Mouse (Mus musculus) E14TG2a.4 (cell line): Measurements from ENCODE around the gene Pcif1.

Experiments
- H3K27me3 ChIP-seq: 2 replicates; pipeline ENCODE4 v1.6.1; 2014; ENCODE audit warnings: low read length, control low read depth; ENCODE audit not compliant: insufficient read depth
- H3K36me3 ChIP-seq: 2 replicates; pipeline ENCODE4 v1.6.1; 2014; ENCODE audit warnings: low read length, control low read depth; ENCODE audit not compliant: insufficient read depth
- H3K4me1 ChIP-seq: replicated peaks from 2 replicates; pipeline ENCODE4 v1.6.1; 2014; ENCODE audit warnings: low read depth, low read length, control low read depth
- H3K4me3 ChIP-seq: replicated peaks from 2 replicates; pipeline ENCODE4 v1.5.1; 2014; ENCODE audit warnings: mild to moderate bottlenecking, low read length
- H3K9me3 ChIP-seq: 2 replicates; pipeline ENCODE4 v1.6.1; 2014; ENCODE audit warnings: low read length, control low read depth
- CTCF ChIP-seq: conservative IDR thresholded peaks from 2 replicates; pipeline ENCODE4 v1.5.1; 2014; ENCODE audit warnings: low read length
- NANOG ChIP-seq: IDR thresholded peaks from 2 replicates; pipeline ENCODE4 v1.6.1; 2014; ENCODE audit warnings: borderline replicate concordance, low read length, mixed read lengths
- POU5F1 ChIP-seq: IDR thresholded peaks from 2 replicates; pipeline ENCODE4 v1.6.1; 2014; ENCODE audit warnings: low read length, borderline replicate concordance

Pcif1 gene

GRCm38 (mm10) chr2:164918325-164918724 lies 39.2 kb downstream of the Pcif1 start:
- Histone ChIP-seq H3K9me3 (no peaks in the 10 kb centered on the region), H3K4me3 (peak overlapping the region; percentile 39), H3K27me3 (no peaks in the 10 kb centered on the region), H3K36me3 (peaks cover 37% of the 10 kb centered on the region), H3K4me1 (peaks cover 43% of the 10 kb centered on the region)
- TF ChIP-seq POU5F1 (no peak), NANOG (no peak), CTCF (peak; percentile 59)

- Histone ChIP-seq H3K9me3 (no peaks in the 10 kb centered on the region), H3K27me3 (peaks cover 9% of the 10 kb centered on the region; the same call in 1 of the 2 replicates), H3K36me3 (peaks cover 17% of the 10 kb centered on the region), H3K4me3 (no peak overlapping the region), H3K4me1 (peaks cover 24% of the 10 kb centered on the region)
- TF ChIP-seq CTCF: no peak
- TF ChIP-seq NANOG: no peak
- TF ChIP-seq POU5F1: no peak
These were observed 42.9 kb downstream of the Pcif1 start for GRCm38 (mm10) chr2:164921984-164922383.

- no peak for TF ChIP-seq NANOG
- no peak for TF ChIP-seq CTCF
- no peak for TF ChIP-seq POU5F1
- Histone ChIP-seq H3K4me3 (no peak overlapping the region), H3K4me1 (peaks cover 11% of the 10 kb centered on the region), H3K27me3 (peaks cover 12% of the 10 kb centered on the region; the same call in 1 of the 2 replicates), H3K36me3 (peaks cover 17% of the 10 kb centered on the region), H3K9me3 (no peaks in the 10 kb centered on the region)
These were observed 44.2 kb downstream of the Pcif1 start for GRCm38 (mm10) chr2:164923291-164923690.

- Histone ChIP-seq H3K4me1 (peaks cover 10% of the 10 kb centered on the region), H3K9me3 (no peaks in the 10 kb centered on the region), H3K4me3 (no peak overlapping the region), H3K36me3 (peaks cover 15% of the 10 kb centered on the region), H3K27me3 (peaks cover 15% of the 10 kb centered on the region; the same call in 1 of the 2 replicates)
- no peak for TF ChIP-seq NANOG
- TF ChIP-seq CTCF: peak; percentile 92
These were observed 45.2 kb downstream of the Pcif1 start for GRCm38 (mm10) chr2:164924100-164924857.

- H3K4me1 ChIP-seq: peaks cover 6% of the 10 kb centered on the region; the same call in 1 of the 2 replicates
- H3K4me3 ChIP-seq: no peak overlapping the region
- no peaks in the 10 kb centered on the region for H3K36me3 ChIP-seq
- no peaks in the 10 kb centered on the region for H3K9me3 ChIP-seq
- TF ChIP-seq POU5F1 (no peak), NANOG (no peak)
- H3K27me3 ChIP-seq: peaks cover 41% of the 10 kb centered on the region
These were observed 51.8 kb downstream of the Pcif1 start for GRCm38 (mm10) chr2:164930706-164931581.

GRCm38 (mm10) chr2:164933534-164933933 lies 54.4 kb downstream of the Pcif1 start:
- Histone ChIP-seq H3K4me1 (peaks cover 15% of the 10 kb centered on the region), H3K4me3 (no peak overlapping the region), H3K27me3 (peaks cover 50% of the 10 kb centered on the region), H3K9me3 (no peaks in the 10 kb centered on the region), H3K36me3 (no peaks in the 10 kb centered on the region)
- TF ChIP-seq NANOG (no peak), CTCF (no peak), POU5F1 (no peak)

- Histone ChIP-seq H3K36me3 (no peaks in the 10 kb centered on the region), H3K27me3 (peaks cover 69% of the 10 kb centered on the region), H3K4me1 (peaks cover 37% of the 10 kb centered on the region), H3K9me3 (no peaks in the 10 kb centered on the region), H3K4me3 (no peak overlapping the region)
- TF ChIP-seq NANOG: no peak
These were observed 56.9 kb downstream of the Pcif1 start for GRCm38 (mm10) chr2:164935991-164936390.

- Histone ChIP-seq H3K4me3 (peak overlapping the region; percentile 61), H3K36me3 (no peaks in the 10 kb centered on the region), H3K27me3 (peaks cover 72% of the 10 kb centered on the region), H3K9me3 (no peaks in the 10 kb centered on the region), H3K4me1 (peaks cover 53% of the 10 kb centered on the region)
- TF ChIP-seq POU5F1: no peak
- no peak for TF ChIP-seq NANOG
- TF ChIP-seq CTCF: no peak
These were observed 59.3 kb downstream of the Pcif1 start for GRCm38 (mm10) chr2:164938146-164939091.
